Mouse (Mus musculus) adrenal gland, postnatal 10 days (tissue): ENCODE measurements at regions not wholly inside any gene's neighbourhood (a gene's known extent, or its start where the extent isn't known, plus 50 kb on each side); places are given as distances from the start of the nearest gene placed in this dataset.

ENCODE experiments used
- DNase-seq: peaks from one replicate; pipeline ENCODE4 v3.0.0; 2021; ENCODE audit warnings: mixed read lengths

GRCm38 (mm10) chr17:62546286-62546685, 334.8 kb downstream of the Efna5 start:
- DNase-seq: no peak

GRCm38 (mm10) chr17:62545330-62545729, 335.8 kb downstream of the Efna5 start:
- DNase-seq: no peak

GRCm38 (mm10) chr17:62543056-62543975, 337.8 kb downstream of the Efna5 start:
- DNase-seq: no peak

GRCm38 (mm10) chr17:62529911-62530310, 351.2 kb downstream of the Efna5 start:
- DNase-seq: no peak

- DNase-seq: no peak
These were observed 353.6 kb downstream of the Efna5 start for GRCm38 (mm10) chr17:62527556-62527955.

GRCm38 (mm10) chr17:62513635-62514034, 367.5 kb downstream of the Efna5 start:
- DNase-seq: no peak

- DNase-seq: no peak
These were observed 370.9 kb downstream of the Efna5 start for GRCm38 (mm10) chr17:62510184-62510583.

GRCm38 (mm10) chr17:62507766-62508485, 373.2 kb downstream of the Efna5 start:
- no peak for DNase-seq

- DNase-seq: no peak
These were observed 376.4 kb downstream of the Efna5 start for GRCm38 (mm10) chr17:62504691-62505090.

GRCm38 (mm10) chr17:62470739-62471138, 410.4 kb downstream of the Efna5 start:
- DNase-seq: no peak

GRCm38 (mm10) chr17:62469367-62469766, 411.8 kb downstream of the Efna5 start:
- no peak for DNase-seq

- DNase-seq: no peak
These were observed 412.3 kb downstream of the Efna5 start for GRCm38 (mm10) chr17:62468859-62469258.

- no peak for DNase-seq
These were observed 414.0 kb downstream of the Efna5 start for GRCm38 (mm10) chr17:62467072-62467471.

- DNase-seq: no peak
These were observed 416.1 kb downstream of the Efna5 start for GRCm38 (mm10) chr17:62464994-62465393.

GRCm38 (mm10) chr17:62464228-62464627, 416.9 kb downstream of the Efna5 start:
- DNase-seq: no peak

GRCm38 (mm10) chr17:62461304-62462245, 419.5 kb downstream of the Efna5 start:
- no peak for DNase-seq

- DNase-seq: peak; percentile 85
These were observed 422.2 kb downstream of the Efna5 start for GRCm38 (mm10) chr17:62458964-62459363.

- DNase-seq: no peak
These were observed 443.1 kb downstream of the Efna5 start for GRCm38 (mm10) chr17:62438045-62438444.

- DNase-seq: no peak
These were observed 445.1 kb downstream of the Efna5 start for GRCm38 (mm10) chr17:62436044-62436443.

- peak; percentile 61 for DNase-seq
These were observed 457.4 kb downstream of the Efna5 start for GRCm38 (mm10) chr17:62423476-62424385.

- DNase-seq: no peak
These were observed 463.5 kb downstream of the Efna5 start for GRCm38 (mm10) chr17:62417584-62417983.
